Mouse (Mus musculus): ENCODE measurements around the gene Aoah.

Gene Aoah

GRCm38 (mm10) chr13:20905195-20905594 lies 111.3 kb downstream of the Aoah start:
- in situ Hi-C loops (cut with MboI): no loop called here

DNA sequence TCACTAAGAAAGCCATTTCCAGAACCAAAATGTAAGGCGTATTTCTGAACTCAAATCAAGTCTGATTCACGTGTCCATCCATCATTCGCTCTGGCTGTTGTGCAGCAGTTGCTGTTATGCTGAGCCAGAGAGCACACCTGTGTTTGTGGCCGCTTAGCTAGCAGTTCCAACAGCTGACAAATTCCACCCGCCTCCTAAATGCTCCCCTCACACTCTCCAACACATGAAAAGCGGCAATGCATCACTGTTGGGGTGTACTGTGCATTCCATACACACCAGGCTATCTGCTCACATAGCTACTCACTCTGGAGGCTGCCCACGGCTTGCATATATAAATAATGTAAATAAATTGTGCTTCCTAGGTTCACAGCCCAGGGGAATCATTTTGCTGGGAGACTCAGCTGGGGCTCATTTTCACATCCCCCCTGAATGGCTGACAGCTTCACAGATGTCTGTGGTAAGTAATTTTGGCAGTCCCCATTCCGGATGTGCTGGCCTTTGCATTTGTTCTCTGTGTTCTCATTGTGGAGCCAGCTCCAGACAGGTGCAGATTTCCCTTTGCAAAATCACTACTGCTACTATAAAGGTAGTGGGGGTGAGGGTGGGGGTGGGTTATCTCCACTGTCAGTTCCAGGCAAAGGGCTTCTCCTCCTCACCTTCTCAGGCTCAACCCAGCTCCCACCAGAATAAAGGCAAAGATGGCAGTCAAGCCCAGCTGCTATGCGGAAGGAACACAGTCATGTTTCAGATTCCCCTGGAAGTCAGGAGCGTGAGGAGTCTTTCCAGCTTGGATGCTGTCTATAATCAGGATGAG lies 123.0 kb downstream of the Aoah start:
- in situ Hi-C loops (cut with MboI): no loop called here

DNA sequence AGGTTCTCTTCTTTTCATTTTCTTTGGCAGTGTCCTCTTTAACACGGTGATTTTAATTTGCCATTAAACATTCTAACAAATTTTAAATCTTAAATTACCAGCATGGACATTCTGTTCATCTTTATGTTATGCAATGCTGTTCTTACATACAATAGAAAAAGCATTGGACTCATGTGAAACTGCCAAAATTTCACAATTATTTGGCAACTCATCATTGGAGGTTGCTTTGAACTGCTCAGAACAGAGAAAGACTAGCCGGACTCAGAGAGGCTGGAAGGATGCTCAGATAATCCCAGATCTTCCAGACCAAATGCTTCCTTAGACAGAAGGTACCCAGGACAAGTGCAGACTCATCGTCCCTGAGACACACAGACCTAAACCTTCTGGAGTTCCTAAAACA lies 126.5 kb downstream of the Aoah start:
- in situ Hi-C loops (cut with MboI): no loop called here

- in situ Hi-C loops (cut with MboI): loop anchor here (25.0 kb wide), 1 partner anchor 624 kb away; no protein-coding TSS in a partner anchor
Measured at GRCm38 (mm10) chr13:20936016-20936415, 142.1 kb downstream of the Aoah start.

- in situ Hi-C loops (cut with MboI): loop anchor here (25.0 kb wide), 1 partner anchor 625 kb away; no protein-coding TSS in a partner anchor
Measured at GRCm38 (mm10) chr13:20937452-20937851, 143.5 kb downstream of the Aoah start.

DNA sequence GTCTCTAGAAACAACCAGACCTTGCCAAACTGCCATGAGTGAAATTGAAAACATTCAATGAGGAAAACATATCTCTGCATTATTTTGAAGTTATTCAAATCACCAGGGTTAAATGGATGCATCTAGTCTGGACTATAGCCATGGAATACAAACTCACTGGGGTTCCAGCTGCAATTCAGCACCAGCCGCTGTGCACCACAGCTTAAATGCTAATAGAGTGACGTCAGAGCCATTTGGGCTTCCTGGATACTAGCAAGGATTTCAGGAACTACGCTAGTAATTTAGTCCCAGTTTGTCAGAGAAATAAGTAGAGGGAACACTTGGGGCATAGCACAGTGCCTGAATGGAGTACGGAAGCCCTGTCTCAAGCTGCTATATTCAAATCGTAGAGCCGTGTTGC lies 145.2 kb downstream of the Aoah start:
- in situ Hi-C loops (cut with MboI): loop anchor here (25.0 kb wide), 1 partner anchor 627 kb away; no protein-coding TSS in a partner anchor

DNA sequence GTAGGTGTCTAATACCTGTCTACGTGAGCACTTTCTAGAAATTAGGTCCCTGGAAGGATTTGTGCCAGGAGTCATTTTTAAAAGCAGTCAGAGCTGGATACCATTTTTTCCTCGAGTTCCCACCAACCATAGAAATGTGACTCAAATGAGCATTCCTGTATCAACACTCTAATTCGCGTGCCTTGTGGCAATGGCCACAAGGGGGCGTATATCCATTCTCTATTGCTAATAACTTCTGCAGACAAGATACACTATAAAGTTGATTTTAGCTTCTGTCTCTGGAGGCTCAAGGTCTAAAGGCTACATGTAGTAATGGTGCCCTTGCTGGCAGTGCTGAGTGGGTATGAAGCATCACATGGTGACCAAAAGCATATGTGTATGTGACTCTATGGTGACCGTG lies 146.5 kb downstream of the Aoah start:
- in situ Hi-C loops (cut with MboI): loop anchor here (25.0 kb wide), 1 partner anchor 628 kb away; no protein-coding TSS in a partner anchor

GRCm38 (mm10) chr13:20941707-20942106 lies 147.8 kb downstream of the Aoah start:
- in situ Hi-C loops (cut with MboI): loop anchor here (25.0 kb wide), 1 partner anchor 629 kb away; no protein-coding TSS in a partner anchor

- in situ Hi-C loops (cut with MboI): no loop called here
Measured at GRCm38 (mm10) chr13:20963086-20963485, 169.2 kb downstream of the Aoah start.

DNA sequence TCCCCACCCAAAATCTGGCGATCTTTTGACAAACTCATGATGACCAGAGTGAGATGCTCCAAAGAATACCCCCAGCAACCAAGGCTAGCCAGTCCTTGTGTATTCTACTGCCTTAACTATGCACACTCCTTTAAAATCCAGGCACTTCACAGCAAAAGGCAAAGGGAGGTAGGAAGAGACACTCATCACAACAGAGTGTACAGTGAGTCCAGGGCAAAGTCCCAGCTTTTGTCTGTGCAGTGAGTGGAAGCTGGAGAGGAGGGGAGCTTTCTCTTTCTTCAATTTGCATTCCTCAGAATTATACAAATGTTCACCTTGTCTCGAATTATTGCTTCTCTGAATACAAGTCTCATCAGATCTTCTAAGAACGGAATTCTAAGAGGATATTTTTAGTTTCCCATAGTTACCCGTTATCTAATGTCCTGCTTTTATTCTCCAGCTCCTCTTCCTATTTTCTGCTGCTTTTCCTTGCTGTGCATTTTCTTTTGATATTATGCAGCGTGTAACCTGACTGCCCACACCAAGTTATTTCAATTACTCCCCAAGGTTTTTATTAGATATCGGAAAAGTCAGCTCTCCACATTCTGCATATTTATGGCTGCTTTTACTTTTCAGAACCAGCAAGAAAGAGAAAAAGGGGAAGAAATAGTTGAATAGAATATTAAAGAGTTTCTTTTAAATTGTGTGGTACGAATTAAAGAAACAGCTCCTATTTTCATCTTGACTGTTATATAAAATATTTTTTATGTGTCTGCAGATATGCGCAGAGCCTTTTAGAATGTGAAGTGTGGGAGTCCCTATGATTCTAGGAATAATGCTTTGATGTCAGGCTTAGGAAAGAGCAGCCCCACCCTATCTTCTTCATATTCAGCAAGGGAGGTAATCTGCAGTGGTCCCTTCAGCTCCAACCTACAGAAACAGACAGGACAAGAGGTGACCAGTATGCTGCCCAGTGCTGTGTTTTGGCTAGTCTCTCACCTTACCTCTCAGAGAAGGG lies 187.6 kb downstream of the Aoah start:
- in situ Hi-C loops (cut with MboI): no loop called here

DNA sequence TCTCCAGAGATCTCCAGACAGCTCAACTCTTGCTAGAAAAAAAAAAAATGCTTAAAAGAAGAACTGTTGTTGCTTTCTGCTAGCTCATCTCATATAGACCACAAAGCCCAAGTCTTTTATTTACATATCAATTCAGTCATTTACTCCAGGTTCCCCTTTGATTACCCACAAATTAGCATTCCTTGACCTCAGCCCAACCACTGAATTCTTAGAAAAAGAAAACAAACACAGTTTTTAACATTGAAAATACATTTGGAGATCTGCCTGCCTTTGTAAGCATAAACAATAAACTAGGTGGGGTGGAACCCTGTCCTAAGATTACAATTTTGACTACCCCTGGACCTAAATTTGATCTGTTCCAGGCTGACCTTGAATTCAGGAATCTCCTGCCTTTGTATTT lies 191.6 kb downstream of the Aoah start:
- in situ Hi-C loops (cut with MboI): no loop called here

DNA sequence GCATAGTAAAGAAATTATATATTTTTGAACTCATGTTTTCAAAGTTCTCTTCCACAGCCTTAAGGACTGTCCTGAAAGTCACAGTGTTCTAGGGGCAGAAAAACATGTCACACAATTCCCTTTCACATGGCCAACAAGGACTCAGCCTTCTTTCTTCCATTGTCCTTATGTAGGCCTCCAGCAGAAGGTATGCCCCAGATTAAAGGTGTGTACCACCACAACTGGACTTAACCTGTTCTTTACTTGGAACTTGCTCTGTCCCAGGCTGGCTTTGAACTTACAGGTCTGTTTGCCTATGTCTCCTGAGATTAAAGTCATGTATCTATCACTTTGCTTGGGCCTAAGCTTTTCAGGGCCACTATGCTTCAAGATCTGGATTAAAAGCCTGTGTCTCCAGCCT lies 192.0 kb downstream of the Aoah start:
- in situ Hi-C loops (cut with MboI): no loop called here

DNA sequence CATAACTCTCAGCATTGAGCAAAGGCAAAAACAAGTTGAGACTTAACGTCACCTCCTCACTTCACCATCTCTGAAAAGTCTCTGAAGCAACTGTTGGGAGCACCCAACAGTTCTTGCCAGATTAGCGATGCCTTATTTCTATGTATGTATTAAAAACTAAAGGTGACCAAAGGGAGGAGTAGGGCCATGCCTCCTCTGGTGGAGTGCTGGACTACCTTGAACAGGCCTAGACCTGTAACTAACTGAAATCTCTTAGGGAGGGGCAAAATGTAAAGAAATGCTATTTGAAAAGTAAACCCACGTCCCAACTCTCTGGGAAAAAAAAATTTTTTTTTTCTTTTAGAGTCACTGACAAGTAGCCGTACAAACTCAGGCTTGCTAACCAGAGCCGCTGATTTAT lies 211.3 kb downstream of the Aoah start:
- in situ Hi-C loops (cut with MboI): no loop called here

GRCm38 (mm10) chr13:21005642-21006320 lies 211.9 kb downstream of the Aoah start:
- in situ Hi-C loops (cut with MboI): no loop called here

GRCm38 (mm10) chr13:21006321-21006653 lies 212.4 kb downstream of the Aoah start:
- in situ Hi-C loops (cut with MboI): no loop called here

DNA sequence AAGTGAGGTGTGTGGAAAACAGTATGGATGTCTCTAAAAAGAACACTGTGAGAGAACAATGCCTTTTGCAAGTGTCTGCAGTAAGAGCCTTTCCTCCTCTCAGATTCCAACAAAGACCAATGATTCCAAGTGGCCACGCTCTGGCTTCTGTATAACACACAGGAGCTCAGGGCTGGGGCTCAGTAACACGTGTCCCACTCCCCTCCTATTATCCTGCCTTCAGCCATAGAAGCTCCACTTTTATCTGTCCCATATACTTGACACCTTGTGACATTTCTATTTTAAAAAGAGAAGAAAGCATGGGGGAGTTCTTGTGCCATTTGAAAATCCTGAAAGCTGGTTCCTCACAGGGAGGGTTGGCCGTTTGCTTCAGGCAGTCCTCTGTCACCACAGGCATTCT lies 219.7 kb downstream of the Aoah start:
- in situ Hi-C loops (cut with MboI): no loop called here

DNA sequence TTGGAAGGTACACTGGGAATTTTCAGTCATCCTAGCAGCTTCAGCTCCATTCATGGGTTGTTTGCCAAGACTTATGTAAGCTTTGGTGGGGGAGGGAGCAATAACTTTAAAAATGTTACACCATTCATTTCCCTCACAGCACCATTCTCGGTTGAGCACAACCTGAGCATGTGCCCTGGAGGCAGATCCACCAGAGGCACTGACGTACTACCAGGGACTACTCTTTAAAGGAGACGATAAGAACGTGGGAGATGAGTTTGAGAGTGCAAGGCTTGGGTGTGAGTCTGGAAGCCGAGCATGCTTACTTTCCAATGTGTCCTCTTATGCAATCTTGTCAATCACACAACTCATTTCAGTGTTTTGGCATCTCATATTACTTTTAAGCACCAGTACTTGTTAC lies 230.9 kb downstream of the Aoah start:
- in situ Hi-C loops (cut with MboI): no loop called here

- in situ Hi-C loops (cut with MboI): no loop called here
Measured at GRCm38 (mm10) chr13:21033176-21033575, 239.3 kb downstream of the Aoah start.

DNA sequence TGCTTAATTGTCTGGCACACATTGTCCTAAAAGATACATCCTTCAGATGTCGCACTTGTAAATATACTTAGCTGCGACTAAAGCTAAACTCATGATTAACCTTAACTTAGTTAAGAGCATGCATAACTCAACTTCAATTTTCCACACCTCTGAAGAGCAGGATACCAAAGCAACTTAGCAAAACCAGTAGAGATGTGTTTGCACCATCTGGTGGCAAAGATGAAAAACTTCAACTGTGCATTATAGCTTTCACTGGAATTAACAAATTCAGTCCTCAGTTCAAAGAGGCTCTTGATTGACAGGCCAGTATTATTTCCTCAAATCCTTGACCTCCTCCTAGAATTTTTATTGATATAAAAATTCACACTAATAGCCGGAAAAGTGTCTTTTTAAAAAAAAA lies 241.1 kb downstream of the Aoah start:
- in situ Hi-C loops (cut with MboI): no loop called here

GRCm38 (mm10) chr13:21035981-21036380 lies 242.1 kb downstream of the Aoah start:
- in situ Hi-C loops (cut with MboI): no loop called here

GRCm38 (mm10) chr13:21040589-21041199 lies 246.8 kb downstream of the Aoah start:
- in situ Hi-C loops (cut with MboI): no loop called here

GRCm38 (mm10) chr13:21050118-21050517 lies 256.2 kb downstream of the Aoah start:
- in situ Hi-C loops (cut with MboI): no loop called here
